Mouse (Mus musculus) midbrain, embryonic 14.5 days (tissue): ENCODE measurements at regions not wholly inside any gene's neighbourhood (a gene's known extent, or its start where the extent isn't known, plus 50 kb on each side); places are given as distances from the start of the nearest gene placed in this dataset.

Source experiments
- ATAC-seq: fragments of 200-750 bp; cut with Nextera tagmentation; 2 replicates; pipeline ENCODE4 v1.8.0; 2017; ENCODE audit warnings: moderate number of reproducible peaks, moderate library complexity; ENCODE audit not compliant: low FRiP score, low TSS enrichment
- DNase-seq: peaks from one replicate; pipeline ENCODE4 v3.0.0-alpha.2; 2015
- H3K27ac ChIP-seq: fragments of 300-500 bp; sonication (generic); replicated peaks from 2 replicates; pipeline ENCODE4 v1.5.1; 2014; ENCODE audit warnings: mild to moderate bottlenecking, low read depth, low read length, moderate library complexity
- H3K27me3 ChIP-seq: fragments of 300-500 bp; sonication (generic); 2 replicates; pipeline ENCODE4 v1.6.1; 2014; ENCODE audit warnings: low read length, control low read depth, mixed read lengths; ENCODE audit not compliant: control insufficient read depth, insufficient read depth
- H3K36me3 ChIP-seq: fragments of 300-500 bp; sonication (generic); 2 replicates; pipeline ENCODE4 v1.6.1; 2014; ENCODE audit warnings: low read length, control low read depth; ENCODE audit not compliant: control insufficient read depth, insufficient read depth
- H3K4me1 ChIP-seq: fragments of 300-500 bp; sonication (generic); 2 replicates; pipeline ENCODE4 v1.6.1; 2014; ENCODE audit warnings: mild to moderate bottlenecking, antibody characterized with exemption, low read length, control low read depth; ENCODE audit not compliant: control insufficient read depth, insufficient read depth
- H3K4me2 ChIP-seq: fragments of 300-500 bp; sonication (generic); 2 replicates; pipeline ENCODE4 v1.6.1; 2014; ENCODE audit warnings: mild to moderate bottlenecking, low read length, moderate library complexity
- H3K4me3 ChIP-seq: fragments of 300-500 bp; sonication (generic); replicated peaks from 2 replicates; pipeline ENCODE4 v1.5.1; 2014; ENCODE audit warnings: low read depth, low read length
- H3K9ac ChIP-seq: fragments of 300-500 bp; sonication (generic); replicated peaks from 2 replicates; pipeline ENCODE4 v1.6.1; 2014; ENCODE audit warnings: mild to moderate bottlenecking, low read length, moderate library complexity
- H3K9me3 ChIP-seq: fragments of 300-500 bp; sonication (generic); 2 replicates; pipeline ENCODE4 v1.6.1; 2016; ENCODE audit warnings: low read length, control low read depth, mixed read lengths; ENCODE audit not compliant: control insufficient read depth
- WGBS: fragments of 180-500 bp; shearing (Covaris S2); extraction: QIAGEN DNeasy Blood & Tissue Kit; methylation state at CpG from one replicate; pipeline ENCODE4 v1.1.7; 2014; 5-methylcytosine and 5-hydroxymethylcytosine counted together

GRCm38 (mm10) chr1:34750061-34751054, 92.5 kb downstream of the Fam168b start:
- Histone ChIP-seq H3K36me3 (no peaks in the 10 kb centered on the region), H3K27ac (peak overlapping the region; percentile 37), H3K9me3 (no peaks in the 10 kb centered on the region), H3K9ac (peak overlapping the region; percentile 81), H3K4me3 (peak overlapping the region; percentile 73), H3K4me1 (peaks cover 12% of the 10 kb centered on the region), H3K27me3 (peaks cover 14% of the 10 kb centered on the region), H3K4me2 (peak overlapping the region; percentile 96)
- peak; percentile 82 for DNase-seq
- ATAC-seq: peak; percentile 71
- WGBS: 1% methylated on average over 105 of the region's 108 CpGs

- 7% methylated on average over 6 of the region's 6 CpGs for WGBS
- Histone ChIP-seq H3K9ac (peak overlapping the region; percentile 81), H3K4me1 (peaks cover 12% of the 10 kb centered on the region), H3K27me3 (peaks cover 14% of the 10 kb centered on the region), H3K4me2 (peak overlapping the region; percentile 96), H3K4me3 (peak overlapping the region; percentile 73), H3K27ac (no peak overlapping the region), H3K9me3 (no peaks in the 10 kb centered on the region), H3K36me3 (no peaks in the 10 kb centered on the region)
- DNase-seq (no peak), ATAC-seq (0 out of 2 replicates have a peak, but pooled peaks have one; percentile 22)
Observed at GRCm38 (mm10) chr1:34751128-34751527, 91.7 kb downstream of the Fam168b start.

GRCm38 (mm10) chr1:34753581-34753980, 89.3 kb downstream of the Fam168b start:
- DNase-seq (no peak), ATAC-seq (no peak)
- WGBS: 52% methylated on average over 5 of the region's 5 CpGs
- H3K27ac ChIP-seq: no peak overlapping the region
- no peaks in the 10 kb centered on the region for H3K9me3 ChIP-seq
- H3K4me2 ChIP-seq: no peak overlapping the region
- H3K4me3 ChIP-seq: no peak overlapping the region
- H3K9ac ChIP-seq: no peak overlapping the region
- peaks cover 14% of the 10 kb centered on the region for H3K27me3 ChIP-seq
- peaks cover 12% of the 10 kb centered on the region for H3K4me1 ChIP-seq
- H3K36me3 ChIP-seq: no peaks in the 10 kb centered on the region

GRCm38 (mm10) chr1:34760547-34760946, 82.3 kb downstream of the Fam168b start:
- no peaks in the 10 kb centered on the region for H3K36me3 ChIP-seq
- DNase-seq (no peak), ATAC-seq (no peak)
- H3K9ac ChIP-seq: no peak overlapping the region
- H3K27ac ChIP-seq: no peak overlapping the region
- no peaks in the 10 kb centered on the region for H3K4me1 ChIP-seq
- no peak overlapping the region for H3K4me3 ChIP-seq
- WGBS: 85% methylated on average over 4 of the region's 4 CpGs
- H3K4me2 ChIP-seq: no peak overlapping the region
- H3K9me3 ChIP-seq: no peaks in the 10 kb centered on the region
- H3K27me3 ChIP-seq: no peaks in the 10 kb centered on the region

- no peaks in the 10 kb centered on the region for H3K9me3 ChIP-seq
- ATAC-seq (no peak), DNase-seq (no peak)
- H3K27me3 ChIP-seq: no peaks in the 10 kb centered on the region
- no peaks in the 10 kb centered on the region for H3K4me1 ChIP-seq
- H3K4me3 ChIP-seq: no peak overlapping the region
- H3K4me2 ChIP-seq: no peak overlapping the region
- no peak overlapping the region for H3K9ac ChIP-seq
- no peak overlapping the region for H3K27ac ChIP-seq
- no peaks in the 10 kb centered on the region for H3K36me3 ChIP-seq
Observed at GRCm38 (mm10) chr1:34761436-34761835, 81.4 kb downstream of the Fam168b start.

DNA sequence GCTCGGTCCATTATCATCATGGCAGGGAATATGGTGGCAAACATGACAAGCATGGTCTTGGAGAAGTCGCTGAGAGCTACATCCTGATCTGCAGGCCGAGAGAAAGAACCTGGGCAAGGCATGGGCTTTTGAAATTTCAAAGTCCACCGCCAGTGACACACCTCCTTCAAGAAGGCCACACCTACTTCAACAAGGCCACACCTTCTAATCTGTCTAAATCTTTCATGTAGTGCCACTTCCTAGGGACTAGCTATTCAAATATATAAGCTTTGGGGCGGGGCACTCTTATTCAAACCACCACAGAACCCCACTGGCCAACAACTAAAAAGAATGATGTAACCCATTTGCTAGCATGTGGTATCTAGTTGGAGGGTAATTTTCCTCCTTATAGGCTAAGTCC, 81.0 kb downstream of the Fam168b start:
- H3K4me3 ChIP-seq: no peak overlapping the region
- H3K36me3 ChIP-seq: no peaks in the 10 kb centered on the region
- DNase-seq (no peak), ATAC-seq (no peak)
- no peaks in the 10 kb centered on the region for H3K9me3 ChIP-seq
- 91% methylated on average over 5 of the region's 5 CpGs for WGBS
- no peak overlapping the region for H3K4me2 ChIP-seq
- H3K9ac ChIP-seq: no peak overlapping the region
- no peak overlapping the region for H3K27ac ChIP-seq
- no peaks in the 10 kb centered on the region for H3K27me3 ChIP-seq
- no peaks in the 10 kb centered on the region for H3K4me1 ChIP-seq
